Mouse (Mus musculus) right cerebral cortex, postnatal 4 days (tissue): Measurements from ENCODE around the gene Grrp1.
"Not testable (repeated sequence)": the region's sequence is repeated elsewhere in the genome, so short reads cannot be mapped to it uniquely, and the experiment has no call there.

ENCODE experiments used
- DNase-seq: peaks from one replicate; pipeline ENCODE4 v3.0.0-alpha.2; 2022

Grrp1 gene

DNA sequence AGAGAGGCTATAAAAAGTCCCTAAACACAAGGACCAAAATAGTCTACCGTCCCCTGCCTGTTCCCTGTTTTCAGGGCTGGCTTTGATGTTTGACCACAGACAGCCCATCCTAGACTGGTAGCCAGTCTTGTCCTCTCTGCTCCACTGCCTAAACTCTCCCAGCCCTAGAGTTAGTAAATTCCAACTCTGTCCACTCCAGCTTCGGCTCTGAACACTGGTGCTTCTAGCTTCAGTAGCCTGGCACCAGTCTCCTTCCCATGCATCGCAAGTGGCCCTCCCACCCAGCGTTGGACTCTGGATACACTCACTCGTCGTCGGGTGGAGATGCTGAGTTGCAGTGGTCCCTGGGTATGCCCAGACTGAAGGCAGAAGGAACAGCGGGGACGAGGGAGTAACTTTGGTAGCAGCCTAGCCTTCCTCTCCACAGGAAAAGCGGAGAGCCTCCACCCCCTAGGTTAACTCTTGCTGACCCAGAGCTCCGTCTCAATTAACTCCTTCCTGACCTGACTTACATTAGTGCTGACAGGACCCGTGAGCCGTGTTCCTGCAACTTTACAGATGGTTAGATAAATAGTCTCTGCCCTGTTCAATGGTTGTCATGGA lies at the start of gene Grrp1:
Grrp1 (minus strand) TSS at position 385 of the 603 bp plus-strand sequence.
- DNase-seq = no peak

DNA sequence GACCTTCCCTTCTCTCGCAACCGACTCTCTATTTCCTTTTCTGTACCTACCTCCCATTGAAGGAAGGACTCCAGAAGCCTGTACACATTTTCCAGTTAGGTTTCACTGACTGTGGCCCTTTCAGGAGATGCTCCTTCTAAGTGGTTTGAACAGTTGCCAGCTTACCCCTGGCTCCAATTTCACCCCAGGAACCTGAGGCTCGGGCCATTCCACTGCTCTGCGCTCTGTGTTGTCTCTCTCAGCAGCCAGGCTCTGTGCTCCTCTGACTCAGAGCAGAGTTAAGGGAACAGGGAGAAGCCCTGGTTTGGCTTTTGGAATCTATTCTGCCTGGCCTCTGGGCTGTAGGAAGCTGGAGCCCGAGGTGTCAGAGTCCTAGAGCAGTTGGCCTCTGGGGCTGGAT lies 48.2 kb upstream of the Grrp1 start:
- no peak for DNase-seq

DNA sequence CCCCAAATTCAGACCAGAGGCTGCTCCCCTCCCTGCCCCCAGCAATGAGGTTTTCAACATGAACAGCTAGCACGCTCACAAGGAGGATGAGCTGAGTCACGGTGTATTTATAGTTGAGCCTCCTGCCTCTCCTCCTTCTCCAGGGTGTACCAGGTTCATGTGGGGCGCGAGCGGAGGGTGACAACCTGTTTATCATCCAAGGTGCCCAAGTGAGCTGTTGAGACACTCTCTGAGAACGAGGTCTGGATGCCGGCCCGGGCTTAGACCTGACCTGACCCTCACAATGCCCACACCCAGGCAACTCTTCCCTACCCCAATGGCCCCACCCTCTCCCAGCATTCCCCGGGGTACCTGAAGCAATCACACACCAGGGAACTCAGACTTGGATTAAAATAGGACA lies 46.4 kb upstream of the Grrp1 start:
- DNase-seq = no peak

DNA sequence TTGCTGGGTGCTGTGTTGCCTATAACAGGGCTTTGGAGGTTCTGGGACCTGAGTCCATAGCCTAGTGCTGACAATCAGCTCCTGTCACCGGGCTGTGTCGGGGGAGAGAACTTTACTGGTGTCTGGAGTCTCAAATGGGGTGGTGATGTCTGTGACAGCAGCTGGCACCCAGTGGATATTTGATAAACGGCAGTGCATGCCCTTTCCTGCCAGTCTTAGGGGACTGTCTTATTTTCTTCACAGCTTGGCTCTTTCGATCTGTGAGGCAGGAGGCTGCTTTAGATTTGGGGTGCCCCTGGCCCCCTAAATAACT lies 45.5 kb upstream of the Grrp1 start:
- no peak for DNase-seq

DNA sequence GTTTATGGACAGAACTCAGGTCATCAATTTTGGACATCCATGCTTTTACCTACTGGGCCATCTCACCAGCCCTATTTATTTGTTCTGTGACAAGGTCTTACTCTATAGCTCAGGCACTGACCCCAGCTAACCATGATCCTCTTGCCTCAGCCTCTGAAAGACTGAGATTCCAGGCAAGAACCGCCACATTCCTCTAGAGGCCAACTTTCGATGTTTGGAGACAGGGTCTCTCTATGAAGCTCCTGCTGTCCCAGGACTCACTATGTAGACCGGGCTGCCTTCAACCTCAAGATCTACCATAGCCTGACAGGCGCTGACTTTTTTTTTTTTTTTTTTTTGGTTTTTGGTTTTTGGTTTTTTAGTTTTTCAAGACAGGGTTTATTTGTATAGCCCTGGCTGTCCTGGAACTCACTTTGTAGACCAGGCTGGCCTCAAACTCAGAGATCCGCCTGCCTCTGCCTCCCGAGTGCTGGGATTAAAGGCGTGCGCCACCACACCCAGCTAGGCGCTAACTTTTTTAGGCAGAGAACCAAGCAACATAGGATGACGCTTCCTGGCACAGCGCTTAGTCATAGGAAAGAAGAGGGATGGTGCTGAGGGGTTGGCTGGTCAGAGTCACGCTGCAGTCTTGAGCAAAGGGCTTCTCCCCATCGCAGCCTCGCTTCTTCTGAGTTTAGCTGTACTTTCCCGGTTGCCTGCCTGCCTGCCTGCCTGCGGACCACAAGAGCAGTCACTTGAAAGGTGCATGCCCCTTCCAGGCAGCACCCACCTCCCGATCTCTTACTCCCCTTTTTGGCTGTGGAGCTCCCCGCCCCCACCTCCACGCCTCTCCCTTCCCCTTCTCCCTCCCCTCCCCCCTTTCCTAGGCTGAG lies 45.0 kb upstream of the Grrp1 start:
- no peak for DNase-seq

DNA sequence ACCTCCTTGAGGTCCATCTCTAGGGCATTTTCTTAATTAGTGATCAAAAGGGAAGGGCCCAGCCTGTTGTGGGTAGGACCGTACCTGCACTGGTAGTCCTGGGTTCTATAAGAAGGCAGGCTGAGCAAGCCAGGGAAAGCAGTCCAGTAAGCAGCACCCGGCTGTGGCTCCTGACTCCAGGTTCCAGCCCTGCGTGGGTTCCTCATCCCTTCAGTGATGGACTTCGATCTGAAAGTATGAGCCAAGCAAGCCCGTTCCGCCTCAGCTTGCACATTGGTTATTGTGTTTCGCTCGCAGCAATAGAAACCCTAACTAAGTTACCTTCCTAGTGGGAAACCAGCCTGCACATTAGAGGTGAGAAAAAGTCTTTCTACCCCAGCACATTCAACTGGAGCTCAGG lies 43.5 kb upstream of the Grrp1 start:
- no peak for DNase-seq

DNA sequence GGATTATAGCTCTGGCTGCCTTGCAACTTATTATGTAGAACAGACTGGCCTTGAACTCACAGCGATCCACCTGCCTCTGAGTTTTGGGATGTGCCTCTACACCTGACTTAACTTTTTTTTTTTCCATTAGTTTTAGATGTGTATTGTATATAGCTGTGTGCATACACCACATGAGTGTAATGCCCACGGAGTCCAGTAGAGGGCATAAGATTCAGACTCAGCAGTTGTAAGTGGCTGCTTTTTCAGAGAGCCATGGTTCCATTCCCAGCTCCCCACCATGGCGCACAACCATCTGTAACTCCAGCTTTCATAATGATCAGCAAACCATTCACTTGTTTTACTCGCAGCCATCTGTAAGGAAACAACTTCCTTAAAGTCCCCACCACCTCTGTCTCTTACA lies 42.6 kb upstream of the Grrp1 start:
- no peak for DNase-seq

DNA sequence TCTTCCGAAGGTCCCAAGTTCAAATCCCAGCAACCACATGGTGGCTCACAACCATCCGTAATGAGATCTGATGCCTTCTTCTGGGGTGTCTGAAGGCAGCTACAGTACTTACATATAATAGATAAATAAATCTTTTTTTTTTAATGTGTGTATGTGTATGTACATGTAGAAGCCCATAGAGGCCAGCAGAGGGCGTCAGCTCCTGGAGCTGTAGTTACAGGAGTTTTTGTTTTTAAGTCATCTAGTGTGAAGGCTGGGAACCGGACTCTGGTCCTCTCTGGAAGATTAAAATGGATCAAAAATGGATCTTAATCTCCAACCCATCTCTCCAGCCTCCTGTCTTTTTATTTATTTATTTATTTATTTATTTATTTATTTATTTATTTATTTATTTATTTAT lies 42.2 kb upstream of the Grrp1 start:
- DNase-seq = not testable (repeated sequence)

DNA sequence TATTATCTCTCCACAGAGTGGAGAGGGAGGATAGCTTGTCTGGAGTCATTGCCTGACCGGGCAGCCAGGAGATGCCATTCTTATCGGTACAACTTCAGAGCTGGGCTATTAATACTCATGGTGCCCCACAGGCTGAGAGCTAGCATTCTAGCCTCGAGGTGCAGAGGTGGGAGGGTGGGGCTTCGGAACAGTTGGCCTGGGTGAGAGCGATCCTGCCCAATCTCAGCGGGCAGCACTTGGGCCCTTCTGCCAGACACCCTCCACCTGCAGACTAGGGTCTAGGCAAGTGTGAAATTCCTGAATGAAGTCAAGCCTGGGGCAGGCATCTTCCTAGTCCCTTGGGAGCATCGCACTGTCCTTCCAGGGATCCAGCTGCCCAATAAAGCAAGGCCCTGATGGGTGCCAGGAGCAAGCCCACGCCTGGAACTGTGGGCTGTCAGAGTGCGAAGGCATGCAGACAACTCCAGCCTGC lies 39.8 kb upstream of the Grrp1 start:
- no peak for DNase-seq

DNA sequence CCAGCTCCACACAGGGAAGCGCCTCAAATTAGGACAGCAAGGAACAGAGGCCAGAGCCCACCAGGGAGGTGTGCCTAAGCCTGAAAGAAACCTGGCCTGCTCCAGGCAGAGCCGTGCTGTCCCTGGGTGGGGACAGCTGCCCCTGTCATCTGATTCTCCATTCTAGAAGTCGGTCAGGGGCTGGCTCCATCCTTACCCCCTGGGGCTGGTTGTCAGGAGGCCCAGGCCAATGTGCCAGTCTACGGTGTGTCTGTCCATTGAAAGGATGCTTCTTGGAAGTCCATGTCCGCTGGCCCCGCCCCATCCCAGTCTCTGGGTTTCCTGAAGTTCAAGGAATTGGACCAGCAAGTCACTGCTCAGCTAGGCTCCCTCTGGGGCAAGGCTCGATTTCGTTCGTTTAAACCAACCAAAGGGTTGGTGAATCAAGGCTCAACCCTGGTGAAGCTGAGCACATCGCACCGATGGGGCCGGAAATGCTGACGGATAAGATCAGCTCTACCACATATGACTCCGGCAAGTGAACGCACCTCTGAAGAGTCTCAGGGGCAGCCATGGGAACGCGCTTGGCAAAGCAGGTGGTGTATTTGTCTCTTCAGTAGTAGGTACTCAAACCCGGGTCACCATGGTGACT lies 39.3 kb upstream of the Grrp1 start:
- no peak for DNase-seq

DNA sequence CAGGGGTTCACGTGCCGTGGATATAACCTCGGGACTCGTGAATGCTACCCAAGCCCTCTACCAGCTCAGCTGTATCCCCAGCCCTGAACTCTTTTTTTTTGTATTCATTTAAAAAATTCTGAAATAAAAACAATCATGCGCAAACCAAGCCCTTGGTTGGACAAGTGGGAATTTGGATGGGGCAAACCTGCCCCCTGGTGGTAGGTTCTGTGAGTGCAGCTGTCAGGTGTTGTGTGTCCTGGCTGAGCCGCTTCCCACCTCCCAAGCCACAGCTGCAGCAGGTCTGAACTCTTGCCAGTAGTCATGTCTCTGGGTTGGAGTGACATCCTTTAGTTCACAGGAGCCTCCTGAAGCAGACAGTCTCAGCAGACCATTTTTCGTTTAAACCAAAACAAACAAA lies 38.2 kb upstream of the Grrp1 start:
- DNase-seq = peak; percentile 75

DNA sequence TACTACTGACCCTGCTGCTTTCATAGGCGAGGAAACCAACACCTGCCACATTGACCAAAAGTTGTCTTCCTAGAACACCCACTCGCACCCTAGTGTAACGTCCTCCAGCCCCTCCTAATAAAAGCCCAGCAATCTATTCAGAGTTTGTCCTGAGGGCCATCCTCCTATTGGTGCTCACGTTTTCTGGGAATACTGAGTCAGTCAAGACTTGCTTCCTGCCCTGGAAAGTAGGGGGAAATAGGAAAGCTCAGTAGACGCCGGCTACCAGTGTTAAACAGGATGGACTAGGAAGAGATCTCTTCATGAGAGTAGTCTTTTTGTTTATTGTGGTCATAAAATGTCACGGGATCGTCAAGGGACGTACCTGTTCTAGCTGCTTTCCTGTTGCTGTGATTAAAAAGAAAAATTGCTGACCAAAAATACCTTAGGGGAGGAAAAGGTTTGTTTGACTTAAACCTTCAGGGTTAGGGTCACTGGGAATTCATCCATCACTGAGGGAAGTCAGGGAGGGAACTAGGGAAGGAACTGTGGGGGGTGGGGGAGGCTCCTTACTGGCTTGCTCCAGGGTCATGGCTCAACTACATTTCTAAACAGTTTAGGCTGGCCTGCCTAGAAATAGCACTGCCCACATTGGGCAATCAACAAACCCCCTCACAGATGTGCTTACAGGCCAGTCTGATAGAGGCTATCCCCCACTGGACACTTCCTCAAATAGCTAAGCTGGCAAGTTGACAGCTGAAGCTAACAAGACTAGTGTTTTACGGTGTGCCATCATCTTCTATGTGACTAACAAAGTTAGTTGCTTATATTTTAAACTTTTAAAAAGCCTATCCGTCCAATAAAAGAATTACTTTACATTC lies 34.7 kb upstream of the Grrp1 start:
- DNase-seq = no peak

DNA sequence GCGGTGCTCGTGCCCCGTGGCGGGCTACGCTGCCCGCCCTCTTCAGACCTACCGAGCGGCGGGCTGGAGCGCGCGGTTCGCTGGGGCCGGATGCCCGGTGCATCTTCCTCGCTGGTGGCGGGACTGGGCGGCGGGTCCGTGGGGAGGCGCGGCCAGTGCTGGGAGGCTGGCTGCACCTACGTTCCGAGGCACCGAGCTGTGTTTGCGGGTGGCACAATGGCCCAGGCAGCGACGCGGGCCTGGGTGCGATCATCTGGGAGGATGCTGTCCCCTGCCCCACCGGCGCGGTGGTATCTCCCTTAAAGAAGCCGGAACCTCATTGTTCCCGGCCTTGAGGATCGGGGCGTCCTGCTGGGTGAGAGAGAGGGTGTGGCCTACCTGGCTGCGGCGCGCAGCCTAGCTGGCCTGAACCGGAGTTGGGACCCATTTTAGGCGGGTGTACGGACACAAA lies 33.7 kb upstream of the Grrp1 start, which contains the start of gene Pdik1l:
Pdik1l (minus strand) TSS at position 321 of the 451 bp plus-strand sequence.
- DNase-seq = peak; percentile 69

DNA sequence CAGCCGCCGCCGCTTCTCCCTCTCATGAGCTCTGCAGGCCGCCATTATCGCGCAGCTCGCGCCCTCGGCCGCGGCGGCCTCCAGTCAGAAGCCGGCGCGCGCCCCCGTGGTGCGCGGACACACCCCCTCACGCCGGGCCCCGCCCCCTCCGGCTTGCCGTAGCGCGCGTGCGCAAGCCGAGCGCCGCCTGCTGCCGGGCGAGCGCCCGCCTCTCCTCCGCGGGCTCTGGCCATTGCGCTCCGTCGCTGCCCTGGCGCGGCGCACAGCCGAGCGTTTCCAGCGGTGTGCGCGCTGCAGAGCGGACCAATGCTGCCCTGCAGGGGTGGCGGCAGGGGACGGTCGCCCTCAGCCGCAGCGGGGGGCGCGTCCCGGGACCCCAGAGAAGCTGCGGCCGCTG lies 33.3 kb upstream of the Grrp1 start:
- DNase-seq = peak; percentile 99

DNA sequence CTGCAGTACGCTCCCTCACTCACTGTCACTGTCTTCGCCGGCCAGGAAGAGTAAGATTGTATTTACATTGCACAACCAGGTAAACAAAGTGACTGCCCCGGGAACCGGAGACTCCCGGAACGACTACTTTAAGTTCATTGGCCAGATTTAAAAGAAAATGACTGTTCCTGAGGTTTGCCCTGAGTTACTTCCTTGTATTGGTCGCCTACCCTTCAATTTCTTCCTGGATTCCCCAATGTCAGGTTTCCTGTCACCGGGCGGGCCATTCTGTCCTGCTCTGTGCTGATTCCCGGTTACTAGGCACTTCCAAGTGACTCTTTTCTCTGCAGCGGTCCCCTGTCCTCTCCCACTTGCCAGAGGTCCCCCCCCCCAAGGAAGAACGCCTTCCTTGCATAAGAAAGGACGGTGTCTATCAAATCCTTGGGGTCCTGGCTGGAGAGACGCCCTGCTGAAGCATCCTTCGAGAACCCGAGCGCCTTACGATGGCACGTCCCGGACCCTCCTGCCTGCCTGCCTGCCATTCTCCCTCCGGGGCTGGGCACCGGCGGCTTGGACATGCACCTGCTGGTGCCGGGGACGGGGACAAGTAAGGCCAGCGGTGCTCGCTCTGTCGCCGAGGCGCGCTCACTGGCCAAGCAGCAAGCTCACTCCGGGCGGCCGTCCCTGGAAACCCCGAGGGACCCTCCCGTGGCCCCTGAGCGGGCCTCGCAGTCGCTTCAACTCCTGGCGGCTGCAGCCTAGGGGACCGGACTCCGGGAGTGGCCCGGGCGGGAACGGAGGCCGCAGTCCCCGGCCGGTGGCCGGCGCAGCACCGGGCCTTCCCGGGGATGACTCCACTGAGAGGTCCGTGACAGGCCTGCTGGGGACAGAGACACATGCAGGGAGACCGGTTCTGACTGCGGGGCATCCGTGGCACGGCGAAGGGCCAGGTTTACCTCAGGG lies 32.6 kb upstream of the Grrp1 start:
- peak; percentile 40 for DNase-seq

DNA sequence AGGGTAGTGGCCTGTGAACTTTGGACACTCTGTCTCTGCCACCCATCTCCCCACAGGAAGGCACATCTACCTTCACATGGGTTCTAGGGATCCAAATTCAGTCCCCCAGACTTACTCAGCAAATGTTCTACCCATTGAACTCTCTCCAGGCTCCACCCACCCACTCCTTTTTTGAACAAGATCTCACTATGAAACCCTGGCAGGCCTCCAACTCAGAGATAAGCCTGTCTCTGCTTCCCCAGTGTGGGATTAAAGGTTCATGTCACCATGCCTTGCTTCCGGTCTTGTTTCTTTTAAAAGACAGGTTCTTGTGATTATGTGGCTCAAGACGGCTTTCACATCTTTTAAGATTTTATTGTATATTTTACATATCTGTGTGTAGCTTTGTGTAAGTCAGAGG lies 31.0 kb upstream of the Grrp1 start:
- DNase-seq = no peak

DNA sequence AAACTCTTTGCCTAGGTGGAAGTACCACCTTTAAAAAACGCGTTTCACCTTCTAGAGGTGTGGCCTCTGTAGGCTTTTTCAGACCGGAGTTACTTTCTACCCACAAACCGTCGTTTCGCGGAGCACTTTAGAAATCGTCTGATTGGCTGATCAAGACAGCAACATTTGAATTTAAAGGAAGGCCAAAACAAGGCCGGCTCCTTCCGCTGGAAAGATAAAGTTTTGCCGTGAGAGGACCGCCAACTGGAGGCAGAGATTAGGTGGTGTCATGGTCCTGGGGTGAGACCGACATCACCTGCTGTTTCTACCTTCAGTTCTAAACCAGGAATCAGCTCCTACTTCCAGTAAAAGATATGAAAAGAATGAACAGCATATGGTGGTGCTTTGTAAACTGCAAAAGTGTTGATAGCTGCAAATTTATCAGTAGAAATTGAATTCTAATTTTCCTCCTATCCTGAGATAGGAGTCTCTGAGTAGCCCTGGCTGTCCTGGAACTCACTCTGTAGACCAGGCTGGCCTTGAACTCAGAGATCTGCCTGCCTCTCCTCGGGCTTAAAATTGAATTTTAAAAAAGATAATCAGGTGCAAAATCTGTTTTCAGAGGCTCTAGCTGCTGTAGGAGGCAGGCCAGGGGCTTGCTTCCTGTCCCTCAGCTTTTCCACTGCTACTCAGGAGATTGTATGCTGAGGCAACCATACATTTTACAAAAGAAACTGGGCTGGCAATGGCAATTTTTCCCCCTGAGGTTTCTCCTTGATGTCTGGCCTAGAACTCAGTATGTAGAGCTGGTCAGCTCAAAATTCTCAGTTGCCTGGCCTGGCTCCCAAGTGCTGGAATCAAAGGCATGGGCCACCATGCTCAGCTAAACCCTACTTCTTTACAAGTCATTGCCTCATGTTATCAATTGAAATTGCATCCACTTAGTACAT lies 19.8 kb upstream of the Grrp1 start:
- no peak for DNase-seq

DNA sequence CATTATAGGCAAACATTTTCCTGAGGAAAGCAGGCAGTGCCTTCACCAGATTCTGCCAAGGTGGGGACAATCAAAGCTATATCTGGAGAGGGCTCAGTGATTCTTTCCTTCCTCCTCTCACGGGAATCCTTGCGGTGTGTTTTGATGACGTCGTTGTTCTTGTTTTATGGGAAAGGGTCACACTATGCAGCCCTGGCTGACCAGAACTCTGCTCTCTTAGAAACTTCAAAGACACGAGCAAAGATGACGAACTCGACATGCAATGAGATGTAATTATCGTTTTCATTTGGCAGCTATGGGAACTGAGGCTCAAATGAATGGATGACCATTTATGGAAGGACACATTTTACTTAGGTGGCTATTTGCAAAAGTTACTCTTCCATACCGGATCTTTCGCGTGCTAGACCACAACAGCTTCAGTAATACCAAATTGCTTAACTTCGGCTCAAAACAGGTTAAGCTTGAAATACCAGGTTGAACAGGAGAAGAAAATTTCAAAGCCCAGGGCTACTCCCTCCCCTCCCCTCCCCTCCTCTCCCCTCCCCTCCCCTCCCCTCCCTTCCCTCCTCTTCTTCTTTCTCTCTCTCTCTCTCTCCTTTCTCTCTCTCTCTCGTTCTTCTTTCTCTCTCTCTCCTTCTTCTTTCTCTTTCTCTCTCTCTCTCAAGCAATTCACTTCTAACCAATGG lies 19.0 kb upstream of the Grrp1 start:
- no peak for DNase-seq

DNA sequence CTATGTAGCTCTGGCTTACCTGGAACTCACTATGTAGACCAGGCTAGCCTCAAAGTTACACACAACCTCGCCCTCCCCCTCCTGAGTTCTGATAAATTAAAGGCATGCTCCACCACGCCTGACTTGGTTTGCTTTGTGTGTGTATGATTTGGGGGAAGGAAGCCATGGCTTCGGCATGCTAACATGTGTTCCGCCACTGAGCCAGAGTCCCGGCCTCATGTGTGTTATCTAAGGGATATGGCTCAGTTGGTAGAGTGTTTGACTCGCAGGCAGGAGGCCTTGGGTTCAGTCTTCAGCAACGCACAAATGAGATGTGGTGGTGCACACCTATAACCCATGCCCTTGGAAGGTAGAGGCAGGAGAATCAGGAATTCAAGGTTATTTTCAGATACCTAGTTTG lies 18.1 kb upstream of the Grrp1 start:
- DNase-seq = no peak

DNA sequence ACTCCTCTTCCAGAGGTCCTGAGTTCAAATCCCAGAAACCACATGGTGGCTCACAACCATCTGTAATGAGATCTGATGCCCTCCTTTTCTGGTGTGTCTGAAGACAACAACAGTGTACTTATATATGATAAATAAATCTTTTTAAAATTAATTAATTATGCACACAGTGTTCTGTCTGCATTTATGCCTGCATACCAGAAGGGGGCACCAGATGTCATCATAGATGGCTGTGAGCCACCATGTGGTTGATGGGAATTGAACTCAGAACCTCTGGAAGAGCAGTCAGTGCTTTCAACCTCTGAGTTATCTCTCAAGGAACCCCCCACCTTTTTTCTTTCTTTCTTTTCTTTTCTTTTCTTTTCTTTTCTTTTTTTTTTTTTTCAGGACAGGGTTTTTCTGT lies 15.7 kb upstream of the Grrp1 start:
- not testable (repeated sequence) for DNase-seq
